Mouse (Mus musculus) stomach, embryonic 16.5 days (tissue): ENCODE data around the gene Mgll. TPM values are rescaled to one million over a fixed set of nuclear protein-coding genes. Genes with fewer than 3 reads are reported as not detected.
A peak's percentile ranks its signal among the peaks of the same experiment; 100 is the strongest.

Source experiments
- ATAC-seq: fragments of 200-750 bp; cut with Nextera tagmentation; 2 replicates; pipeline ENCODE4 v1.8.0; 2017; ENCODE audit warnings: moderate number of reproducible peaks, moderate TSS enrichment; ENCODE audit not compliant: insufficient read depth, low FRiP score
- H3K27ac ChIP-seq: fragments of 300-500 bp; sonication (generic); 2 replicates; pipeline ENCODE4 v1.5.1; 2014; ENCODE audit warnings: low read length
- H3K27me3 ChIP-seq: fragments of 300-500 bp; sonication (generic); 2 replicates; pipeline ENCODE4 v1.6.1; 2014; ENCODE audit warnings: low read length, control low read depth, mixed read lengths; ENCODE audit not compliant: control insufficient read depth, insufficient read depth
- H3K36me3 ChIP-seq: fragments of 300-500 bp; sonication (generic); 2 replicates; pipeline ENCODE4 v1.6.1; 2014; ENCODE audit warnings: low read length; ENCODE audit not compliant: control insufficient read depth, insufficient read depth
- H3K4me1 ChIP-seq: fragments of 300-500 bp; sonication (generic); 2 replicates; pipeline ENCODE4 v1.6.1; 2014; ENCODE audit warnings: low read length, control low read depth, mixed read lengths; ENCODE audit not compliant: control insufficient read depth, insufficient read depth
- H3K4me2 ChIP-seq: fragments of 300-500 bp; sonication (generic); 2 replicates; pipeline ENCODE4 v1.6.1; 2014; ENCODE audit warnings: low read depth, low read length, mixed read lengths
- H3K4me3 ChIP-seq: fragments of 300-500 bp; sonication (generic); replicated peaks from 2 replicates; pipeline ENCODE4 v1.5.1; 2014; ENCODE audit warnings: mild to moderate bottlenecking, low read length
- H3K9ac ChIP-seq: fragments of 300-500 bp; sonication (generic); 2 replicates; pipeline ENCODE4 v1.6.1; 2014; ENCODE audit warnings: low read length
- H3K9me3 ChIP-seq: fragments of 300-500 bp; sonication (generic); replicated peaks from 2 replicates; pipeline ENCODE4 v1.6.1; 2016; ENCODE audit warnings: low read length, control low read depth; ENCODE audit not compliant: control insufficient read depth
- WGBS: fragments of 180-500 bp; shearing (Covaris S2); extraction: QIAGEN DNeasy Blood & Tissue Kit; methylation state at CpG from one replicate; pipeline ENCODE4 v1.1.7; 2014; 5-methylcytosine and 5-hydroxymethylcytosine counted together
- polyA plus RNA-seq: library from polyadenylated mRNA; unstranded; fragments of >200 nt; fragmentation: Nextera tagmentation; extraction: Ambion mirVana; gene quantifications from 2 replicates; pipeline ENCODE4 v1.2.1, GENCODE M21; 2015

The Mgll gene
- polyA plus RNA-seq, 1 experiment from 2014 or later, result 121 TPM

- ATAC-seq, result no peak
- no peaks in the 10 kb centered on the region for H3K27me3 ChIP-seq
- WGBS, result 86% methylated on average over 7 of the region's 7 CpGs
- no peak overlapping the region for H3K9ac ChIP-seq
- no peak overlapping the region for H3K27ac ChIP-seq
- no peak overlapping the region for H3K4me3 ChIP-seq
- no peaks in the 10 kb centered on the region for H3K9me3 ChIP-seq
- no peaks in the 10 kb centered on the region for H3K36me3 ChIP-seq
- H3K4me2 ChIP-seq, result no peak overlapping the region
- H3K4me1 ChIP-seq, result peaks cover 16% of the 10 kb centered on the region
Measured at GRCm38 (mm10) chr6:88844901-88845565, 120.8 kb downstream of the Mgll start.

- H3K36me3 ChIP-seq, result no peaks in the 10 kb centered on the region
- H3K4me1 ChIP-seq, result 0 out of 2 replicates have a peak, but pooled peaks cover 8% of the 10 kb centered on the region
- H3K27me3 ChIP-seq, result no peaks in the 10 kb centered on the region
- ATAC-seq, result no peak
- no peaks in the 10 kb centered on the region for H3K9me3 ChIP-seq
- no peak overlapping the region for H3K4me2 ChIP-seq
- H3K9ac ChIP-seq, result no peak overlapping the region
- no peak overlapping the region for H3K4me3 ChIP-seq
- 56% methylated on average over 2 of the region's 2 CpGs for WGBS
- H3K27ac ChIP-seq, result no peak overlapping the region
Measured at GRCm38 (mm10) chr6:88847571-88847970, 123.4 kb downstream of the Mgll start.

GRCm38 (mm10) chr6:88849270-88849669 is 125.1 kb downstream of the Mgll start:
- no peak overlapping the region for H3K27ac ChIP-seq
- H3K27me3 ChIP-seq, result no peaks in the 10 kb centered on the region
- no peak overlapping the region for H3K9ac ChIP-seq
- H3K9me3 ChIP-seq, result no peaks in the 10 kb centered on the region
- WGBS, result 49% methylated on average over 4 of the region's 4 CpGs
- ATAC-seq, result no peak
- no peaks in the 10 kb centered on the region for H3K4me1 ChIP-seq
- H3K4me3 ChIP-seq, result no peak overlapping the region
- H3K36me3 ChIP-seq, result no peaks in the 10 kb centered on the region
- no peak overlapping the region for H3K4me2 ChIP-seq

DNA sequence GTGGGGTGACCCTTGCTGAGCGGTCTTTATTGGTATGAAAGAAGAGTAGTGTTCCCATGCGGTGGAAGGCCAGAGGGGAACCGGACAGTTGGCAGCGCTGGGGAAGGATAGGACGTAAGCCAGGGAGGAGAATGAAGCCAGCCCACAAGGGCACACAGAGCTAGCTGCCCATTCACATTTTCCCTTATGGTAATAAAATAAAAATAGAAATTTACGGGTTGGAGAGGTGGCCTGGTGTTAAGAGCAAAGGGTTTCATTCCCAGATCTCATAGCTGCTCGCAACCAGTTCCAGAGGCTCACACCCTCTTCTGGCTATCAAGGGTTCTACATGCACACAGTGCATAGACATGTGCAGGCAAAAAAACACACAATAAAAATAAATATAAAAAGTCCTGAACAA is 125.8 kb downstream of the Mgll start:
- H3K4me2 ChIP-seq, result no peak overlapping the region
- H3K27me3 ChIP-seq, result no peaks in the 10 kb centered on the region
- H3K9ac ChIP-seq, result no peak overlapping the region
- no peak overlapping the region for H3K4me3 ChIP-seq
- no peaks in the 10 kb centered on the region for H3K36me3 ChIP-seq
- 89% methylated on average over 7 of the region's 7 CpGs for WGBS
- no peak overlapping the region for H3K27ac ChIP-seq
- no peaks in the 10 kb centered on the region for H3K9me3 ChIP-seq
- no peaks in the 10 kb centered on the region for H3K4me1 ChIP-seq
- no peak for ATAC-seq

DNA sequence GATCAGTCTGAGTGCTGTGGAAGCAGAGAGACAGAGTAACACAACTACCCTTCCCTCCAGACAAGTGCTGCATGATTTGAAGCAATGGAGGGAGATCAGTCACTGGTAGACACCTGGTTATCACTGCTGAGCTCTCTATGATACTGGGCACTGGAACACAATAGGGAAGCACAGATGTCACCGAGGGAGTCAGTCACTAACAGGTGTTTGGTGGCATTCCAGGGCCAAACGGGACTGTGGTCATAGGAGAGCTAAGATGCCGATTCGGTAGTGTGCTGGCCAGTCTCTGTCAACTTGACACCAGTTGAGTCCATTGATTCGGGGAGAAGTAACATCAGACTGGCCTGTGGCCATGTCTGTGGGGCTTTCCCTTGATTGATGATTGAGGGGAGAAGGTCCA is 130.3 kb downstream of the Mgll start:
- ATAC-seq, result no peak
- H3K4me2 ChIP-seq, result no peak overlapping the region
- no peak overlapping the region for H3K9ac ChIP-seq
- no peaks in the 10 kb centered on the region for H3K36me3 ChIP-seq
- no peak overlapping the region for H3K4me3 ChIP-seq
- no peaks in the 10 kb centered on the region for H3K9me3 ChIP-seq
- H3K4me1 ChIP-seq, result no peaks in the 10 kb centered on the region
- H3K27me3 ChIP-seq, result no peaks in the 10 kb centered on the region
- no peak overlapping the region for H3K27ac ChIP-seq
- 70% methylated on average over 5 of the region's 5 CpGs for WGBS

GRCm38 (mm10) chr6:88855636-88856035 is 131.4 kb downstream of the Mgll start:
- 18% methylated on average over 5 of the region's 5 CpGs for WGBS
- Histone ChIP-seq H3K4me1 (no peaks in the 10 kb centered on the region), H3K4me2 (no peak overlapping the region), H3K9me3 (no peaks in the 10 kb centered on the region), H3K36me3 (no peaks in the 10 kb centered on the region), H3K27me3 (no peaks in the 10 kb centered on the region), H3K9ac (no peak overlapping the region), H3K4me3 (no peak overlapping the region), H3K27ac (no peak overlapping the region)
- no peak for ATAC-seq

GRCm38 (mm10) chr6:88857249-88857648 is 133.0 kb downstream of the Mgll start:
- H3K36me3 ChIP-seq, result no peaks in the 10 kb centered on the region
- no peak overlapping the region for H3K27ac ChIP-seq
- H3K4me2 ChIP-seq, result no peak overlapping the region
- WGBS, result 30% methylated on average over 9 of the region's 9 CpGs
- ATAC-seq, result peak; percentile 72
- H3K27me3 ChIP-seq, result no peaks in the 10 kb centered on the region
- 0 out of 2 replicates have a peak overlapping the region, but pooled peaks have one; percentile 21 for H3K9ac ChIP-seq
- no peaks in the 10 kb centered on the region for H3K9me3 ChIP-seq
- H3K4me1 ChIP-seq, result no peaks in the 10 kb centered on the region
- no peak overlapping the region for H3K4me3 ChIP-seq

- Histone ChIP-seq H3K9ac (no peak overlapping the region), H3K9me3 (no peaks in the 10 kb centered on the region), H3K4me2 (no peak overlapping the region), H3K36me3 (no peaks in the 10 kb centered on the region), H3K4me3 (no peak overlapping the region), H3K4me1 (no peaks in the 10 kb centered on the region), H3K27ac (no peak overlapping the region), H3K27me3 (no peaks in the 10 kb centered on the region)
- WGBS, result 86% methylated on average over 6 of the region's 6 CpGs
- no peak for ATAC-seq
Measured at GRCm38 (mm10) chr6:88857830-88858229, 133.6 kb downstream of the Mgll start.

DNA sequence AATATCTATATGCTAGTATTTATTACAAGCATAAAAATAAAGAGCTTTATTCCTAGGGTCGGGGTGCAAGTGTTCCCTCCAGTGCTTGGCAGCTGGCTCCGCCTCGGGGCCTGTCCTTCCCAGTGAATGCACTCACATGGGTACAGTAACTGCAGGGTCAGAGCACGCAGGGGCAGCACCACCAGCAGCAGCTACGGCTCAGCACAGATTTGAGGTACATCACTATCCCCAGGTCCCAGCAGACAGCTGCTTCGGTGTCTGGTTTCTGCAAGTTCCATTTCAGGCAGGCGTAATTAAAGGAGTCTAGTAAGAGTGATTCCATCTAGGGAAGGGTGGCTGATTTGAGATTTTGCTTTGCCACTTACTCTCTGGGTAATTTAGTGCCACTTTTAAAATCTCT is 134.1 kb downstream of the Mgll start:
- Histone ChIP-seq H3K27me3 (no peaks in the 10 kb centered on the region), H3K36me3 (no peaks in the 10 kb centered on the region), H3K4me2 (no peak overlapping the region), H3K9ac (no peak overlapping the region), H3K4me3 (no peak overlapping the region), H3K27ac (no peak overlapping the region), H3K9me3 (no peaks in the 10 kb centered on the region), H3K4me1 (no peaks in the 10 kb centered on the region)
- no peak for ATAC-seq
- WGBS, result 66% methylated on average over 7 of the region's 7 CpGs
